Mouse (Mus musculus): Measurements from ENCODE around the gene Ube2j1.

- no peak for TF ChIP-seq GATA1 (IDR thresholded peaks at IDR 0.05; ENCODE audit: low read length)
- TF ChIP-seq TAL1 (IDR thresholded peaks at IDR 0.05; ENCODE audit: low read length) = no peak
Measured at GRCm38 (mm10) chr4:33078492-33078891, 47.3 kb downstream of the Ube2j1 start.

All from erythroblast, embryonic 14.5 days (primary cell).